Mouse (Mus musculus): ENCODE results near the gene Bri3.

GRCm38 (mm10) chr5:144295357-144295756, 51.1 kb downstream of the Bri3 start:
- no peak for TF ChIP-seq POLR2A (IDR thresholded peaks at IDR 0.05; ENCODE audit: extremely low read depth, insufficient read depth, low read length)
- TF ChIP-seq CTCF (IDR thresholded peaks at IDR 0.05; ENCODE audit: low read depth, low read length) = no peak
